Mouse (Mus musculus) thymus, adult 18-20 months (tissue): Measurements from ENCODE around the gene Arxes1.
"Not testable (repeated sequence)": the region's sequence is repeated elsewhere in the genome, so short reads cannot be mapped to it uniquely, and the experiment has no call there.

ENCODE experiments used
- DNase-seq, 2 experiments: peaks; one replicate each; pipeline ENCODE4 v3.0.0; 2022; ENCODE audit warnings: mixed read lengths in 2 of 2

Arxes1 gene

DNA sequence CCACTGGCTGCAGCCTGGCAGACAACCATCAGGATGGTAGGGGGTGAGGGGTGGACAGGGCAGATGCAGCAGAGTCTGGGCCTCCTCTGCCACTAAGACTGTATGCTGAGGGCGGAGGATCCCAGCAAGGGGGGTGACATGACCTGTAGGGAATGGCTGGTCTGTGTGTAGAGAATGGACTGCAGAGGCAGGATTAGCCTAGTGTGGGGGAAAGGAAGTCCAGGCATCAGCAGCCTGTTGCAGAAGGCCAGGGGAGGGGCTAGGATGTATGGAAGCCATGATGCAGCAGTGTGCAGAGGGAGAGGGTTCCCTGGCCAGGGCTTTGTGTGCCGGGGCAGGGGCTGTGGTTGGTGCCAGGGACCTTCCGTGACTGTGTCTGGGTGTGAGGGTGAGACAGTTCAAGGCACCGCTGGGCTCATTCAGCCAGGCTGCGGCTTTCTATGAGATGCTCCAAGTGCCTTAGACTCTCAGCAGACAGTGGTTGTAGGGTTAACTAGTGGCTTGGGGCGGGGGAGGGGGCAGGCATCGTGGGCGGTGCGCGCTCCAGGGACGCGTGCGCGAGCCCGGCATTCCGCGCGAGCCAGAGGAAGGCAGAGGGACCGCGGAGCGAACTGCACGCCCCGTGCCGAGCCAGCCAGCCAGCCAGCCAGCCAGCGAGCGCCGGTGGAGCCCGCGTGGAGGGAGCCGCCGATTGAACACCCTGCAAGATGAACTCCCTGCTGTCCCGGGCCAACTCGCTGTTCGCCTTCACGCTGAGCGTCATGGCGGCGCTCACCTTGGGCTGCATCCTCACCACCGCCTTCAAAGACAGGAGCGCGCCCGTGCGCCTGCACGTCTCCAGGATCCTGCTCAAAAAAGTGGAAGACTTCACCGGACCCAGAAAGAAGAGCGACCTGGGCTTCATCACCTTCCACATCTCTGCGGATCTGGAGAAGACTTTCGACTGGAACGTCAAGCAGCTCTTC, at the start of gene Arxes1:
Arxes1 (plus strand) TSS at position 569 of the 965 bp plus-strand sequence.
- not testable (repeated sequence) for DNase-seq

GRCm38 (mm10) chrX:135984539-135985260, 48.5 kb upstream of the Arxes1 start:
- no peak for DNase-seq

DNA sequence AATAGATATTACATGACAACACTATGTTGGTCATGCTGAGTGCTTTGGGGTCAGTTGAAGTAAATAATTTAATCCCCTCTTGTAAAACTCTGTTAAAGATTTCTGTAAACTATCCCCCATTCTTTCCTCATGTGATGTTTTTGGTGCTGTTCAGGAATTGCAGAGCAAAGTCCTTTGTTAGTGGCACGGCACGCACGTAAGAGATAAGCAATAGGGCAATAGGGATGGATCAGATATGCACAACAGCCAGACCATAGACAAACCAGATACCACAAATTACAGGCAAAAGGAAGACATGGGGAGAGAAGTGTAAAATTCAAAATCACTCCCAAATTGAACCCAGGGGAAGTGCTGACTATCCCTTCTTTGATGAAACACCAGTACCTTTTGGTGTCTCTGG, 46.9 kb upstream of the Arxes1 start:
- DNase-seq = no peak

DNA sequence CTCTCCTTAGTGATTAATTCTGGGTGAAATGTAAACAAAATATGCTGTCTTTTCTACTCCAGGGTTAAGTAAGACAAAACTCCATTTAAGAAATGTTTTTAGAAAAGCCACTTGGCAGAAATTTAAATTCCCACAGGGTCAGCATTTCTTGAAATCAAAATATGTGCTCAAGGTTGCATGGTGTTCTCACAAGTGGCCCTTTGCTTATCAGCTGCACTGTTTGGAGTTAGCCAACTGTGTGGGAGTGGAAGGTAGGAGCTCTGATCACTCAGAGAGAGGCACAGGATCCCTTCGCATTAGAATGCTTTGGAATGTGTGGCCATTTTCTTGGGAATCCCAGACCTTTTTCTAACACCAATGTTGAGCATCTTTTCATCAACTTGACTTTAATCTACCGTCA, 42.5 kb upstream of the Arxes1 start:
- DNase-seq = no peak

GRCm38 (mm10) chrX:135993192-135993594, 40.0 kb upstream of the Arxes1 start:
- DNase-seq = not testable (repeated sequence)

GRCm38 (mm10) chrX:135993664-135994119, 39.5 kb upstream of the Arxes1 start, which contains the start of gene Arxes2:
Gene Arxes2, plus strand, starts transcription at chrX:135993824.
- DNase-seq = not testable (repeated sequence)

DNA sequence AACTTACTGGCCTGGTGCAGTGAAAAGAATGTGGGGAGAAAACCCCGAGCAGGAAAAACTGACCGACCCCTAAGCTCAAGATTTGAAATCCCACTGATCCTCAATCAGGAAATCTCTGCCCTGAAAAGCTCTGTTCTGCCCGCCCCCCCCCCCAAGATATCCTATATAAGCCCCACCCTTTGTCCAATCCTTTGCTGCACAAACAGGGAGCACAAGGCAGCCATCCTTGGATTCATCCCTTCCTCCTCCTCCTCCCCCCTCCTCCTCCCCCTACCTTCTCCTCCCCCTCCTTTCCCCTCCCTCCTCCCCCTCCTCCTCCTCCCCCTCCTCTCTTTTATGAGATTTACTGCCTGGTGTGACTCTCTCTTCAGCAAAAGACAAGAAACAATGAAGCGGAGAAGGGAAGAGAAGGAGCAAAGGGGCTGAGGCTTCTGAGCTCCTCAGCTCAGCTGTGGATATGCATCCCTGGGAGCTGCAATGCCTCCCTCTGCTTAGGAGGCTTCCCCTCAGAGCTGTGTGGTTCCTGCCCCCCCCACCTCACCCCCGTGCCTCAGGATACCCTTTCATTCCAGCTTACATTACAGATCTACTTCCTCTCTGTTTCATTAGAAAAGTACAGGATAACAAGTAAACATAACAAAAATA, 25.8 kb upstream of the Arxes1 start:
- DNase-seq = no peak

GRCm38 (mm10) chrX:136014392-136014791, 18.8 kb upstream of the Arxes1 start:
- no peak for DNase-seq

- no peak for DNase-seq
These were observed 2.8 kb upstream of the Arxes1 start for GRCm38 (mm10) chrX:136030331-136030730.

- DNase-seq = no peak
These were observed 10.6 kb downstream of the Arxes1 start for GRCm38 (mm10) chrX:136043726-136044125.

GRCm38 (mm10) chrX:136047528-136047927, 14.4 kb downstream of the Arxes1 start:
- DNase-seq = no peak

- no peak for DNase-seq
These were observed 18.1 kb downstream of the Arxes1 start for GRCm38 (mm10) chrX:136051219-136051618.

GRCm38 (mm10) chrX:136060698-136061097, 27.5 kb downstream of the Arxes1 start:
- no peak for DNase-seq

- DNase-seq = not testable (repeated sequence)
These were observed 34.2 kb downstream of the Arxes1 start for GRCm38 (mm10) chrX:136067201-136067991.

DNA sequence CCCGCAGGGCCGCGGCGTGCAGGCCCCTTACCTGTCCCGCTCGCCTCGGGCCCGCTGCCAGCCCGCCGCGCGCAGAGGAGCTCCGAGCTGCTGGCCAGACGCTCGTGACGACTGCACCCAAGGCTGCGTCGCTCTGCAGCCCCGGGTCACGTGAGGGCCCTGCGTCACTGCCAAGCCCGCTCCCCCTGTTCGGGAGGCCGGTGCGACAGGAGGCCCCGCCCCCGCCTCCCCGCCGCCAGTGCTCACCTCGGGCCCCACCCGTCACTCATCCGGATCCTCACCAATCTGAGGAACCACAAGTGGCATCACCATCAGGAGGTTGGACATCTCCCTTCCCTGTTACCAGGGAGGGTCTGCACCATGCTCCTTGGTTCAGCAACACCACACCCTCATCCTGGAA, 34.9 kb downstream of the Arxes1 start, which contains the start of gene Bex2:
Bex2 (minus strand) TSS at position 217 of the 400 bp plus-strand sequence.
- peak in 1 of 2 experiments; percentile 7 for DNase-seq
